Mouse (Mus musculus): ENCODE data around the gene 1700025G04Rik.

Gene 1700025G04Rik

DNA sequence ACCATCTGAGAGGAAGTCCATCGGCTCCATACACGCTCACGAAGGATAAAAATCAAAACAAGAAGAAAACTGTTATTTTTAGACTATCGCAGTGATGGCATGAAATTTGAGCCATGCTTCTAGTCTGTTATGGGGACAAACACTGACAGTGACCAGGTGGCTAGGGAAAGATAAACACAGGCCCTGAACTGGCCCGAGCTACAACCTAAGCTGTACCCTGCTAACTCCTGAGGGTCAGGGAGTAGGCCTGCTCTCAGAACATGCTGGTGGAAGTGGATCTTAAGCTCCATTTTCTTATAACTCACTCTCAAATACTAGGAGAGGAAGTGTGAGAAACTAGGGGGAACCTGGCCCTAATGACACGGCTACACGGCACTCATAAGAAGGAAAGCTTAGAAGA, 126.7 kb downstream of the 1700025G04Rik start:
- no peak for DNase-seq (ENCODE audit: low read depth, low spot score)

DNA sequence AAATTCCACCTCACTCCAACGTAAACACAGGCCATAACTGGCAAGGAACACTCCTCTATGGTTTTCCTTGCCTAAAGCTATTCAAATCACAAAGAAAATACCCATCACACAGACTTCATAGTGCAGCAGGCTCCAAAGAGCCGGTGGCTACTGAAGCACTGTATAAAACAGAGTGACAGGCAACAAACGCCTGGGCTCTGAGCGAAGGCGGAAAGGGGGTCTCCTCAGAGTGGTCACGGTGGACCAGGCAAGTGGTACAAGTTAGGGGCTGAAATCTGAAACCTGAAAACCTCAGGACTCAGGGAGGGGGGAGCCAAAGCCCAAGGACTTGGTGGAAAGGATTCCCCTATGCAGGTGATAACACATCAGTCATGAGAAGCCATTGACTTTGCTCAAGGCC, 127.8 kb downstream of the 1700025G04Rik start:
- no peak for DNase-seq (ENCODE audit: low read depth, low spot score)

DNA sequence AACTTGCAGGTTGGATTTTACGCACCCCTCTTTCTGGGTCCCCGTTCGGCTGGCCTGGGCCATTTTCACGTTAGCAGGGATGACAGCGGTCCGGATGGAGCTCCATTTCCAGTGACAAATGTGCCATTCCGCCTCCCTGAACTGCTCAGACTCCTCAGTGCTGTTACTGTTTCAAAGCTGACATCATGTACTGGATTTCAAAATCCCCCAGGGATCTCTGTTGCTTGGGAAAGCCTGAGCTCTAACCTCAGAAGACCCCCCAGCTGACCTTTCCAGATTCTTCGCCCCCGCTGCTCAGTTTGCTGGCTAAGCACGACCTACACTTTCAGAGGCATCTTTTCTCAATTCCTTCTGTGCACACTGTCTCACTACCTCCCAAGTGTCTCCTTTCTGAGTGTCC, 128.7 kb downstream of the 1700025G04Rik start:
- DNase-seq (ENCODE audit: low read depth, low spot score) = no peak

DNA sequence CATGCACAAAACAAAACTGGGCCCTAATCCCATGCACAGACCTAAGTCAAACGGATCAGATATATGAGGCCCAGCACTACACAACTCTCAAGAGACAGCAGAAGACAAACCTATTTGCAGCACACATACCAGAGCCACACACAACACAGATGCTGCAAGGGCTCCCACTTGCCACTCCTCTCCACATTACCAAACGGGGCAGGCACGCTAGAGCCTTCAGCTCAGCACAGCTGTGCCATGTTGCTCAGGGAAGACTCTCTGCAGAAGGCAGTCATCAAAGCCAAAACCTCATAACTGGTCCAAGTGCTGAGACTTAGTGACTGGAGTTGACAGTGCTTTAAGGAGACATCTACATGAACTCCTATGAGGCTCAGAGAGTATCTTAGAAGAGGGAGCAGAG, 130.9 kb downstream of the 1700025G04Rik start:
- no peak for DNase-seq (ENCODE audit: low read depth, low spot score)

DNA sequence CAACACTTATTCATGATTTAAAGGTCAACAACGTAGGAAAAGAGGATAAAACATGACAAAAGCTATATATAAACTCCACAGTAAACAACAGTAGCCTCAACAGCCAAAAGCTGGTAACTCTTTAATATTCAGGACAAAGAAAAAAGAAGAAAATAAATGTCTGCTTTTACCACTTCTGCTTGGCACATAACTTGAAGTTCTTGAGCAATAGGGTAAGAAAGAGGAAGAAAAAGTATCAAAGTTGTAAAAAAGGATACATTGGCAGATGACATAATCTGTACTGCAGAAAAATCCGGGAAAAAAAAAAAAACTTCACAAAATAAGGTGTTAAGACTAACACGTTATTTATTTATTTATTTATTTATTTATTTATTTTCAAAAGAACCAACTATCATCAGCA, 131.5 kb downstream of the 1700025G04Rik start:
- no peak for DNase-seq (ENCODE audit: low read depth, low spot score)

DNA sequence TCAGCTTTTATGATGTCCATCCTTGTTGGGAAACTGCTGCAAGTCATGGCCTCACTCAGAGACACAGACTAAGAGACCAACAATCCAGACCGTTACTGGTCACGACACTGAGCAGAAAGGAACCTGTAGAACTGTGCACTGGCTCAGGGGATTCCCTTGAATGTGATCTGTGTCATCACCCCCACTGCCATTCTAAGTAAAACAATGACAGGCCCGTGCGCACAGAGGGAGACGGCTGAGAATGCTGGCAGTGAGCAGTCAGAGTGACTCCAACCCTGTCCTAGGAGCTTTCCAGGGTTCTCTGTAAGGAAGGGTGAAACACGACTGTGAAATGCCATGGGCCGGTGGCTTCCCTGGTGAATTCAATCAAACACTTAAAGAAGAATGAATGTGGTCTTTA, 132.3 kb downstream of the 1700025G04Rik start:
- no peak for DNase-seq (ENCODE audit: low read depth, low spot score)

DNA sequence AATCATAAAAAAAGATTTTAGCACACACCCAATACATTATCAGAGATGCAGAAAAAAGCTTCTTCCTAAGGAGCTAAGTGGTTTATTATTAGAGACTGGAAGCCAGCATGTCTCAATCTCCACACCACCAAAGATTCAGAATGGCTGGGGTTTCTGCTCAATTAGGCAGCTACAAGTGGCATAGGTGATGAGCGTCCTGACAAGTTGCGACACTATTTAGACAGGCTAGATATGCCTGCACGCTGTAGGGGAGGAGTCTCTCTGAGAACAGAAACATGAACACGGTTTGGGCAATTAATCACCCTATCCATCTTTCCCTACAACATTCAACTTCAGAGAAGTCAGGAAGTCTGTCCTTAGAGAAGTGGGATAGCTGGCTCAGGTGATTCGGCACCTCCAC, 134.1 kb downstream of the 1700025G04Rik start:
- DNase-seq (ENCODE audit: low read depth, low spot score) = no peak

DNA sequence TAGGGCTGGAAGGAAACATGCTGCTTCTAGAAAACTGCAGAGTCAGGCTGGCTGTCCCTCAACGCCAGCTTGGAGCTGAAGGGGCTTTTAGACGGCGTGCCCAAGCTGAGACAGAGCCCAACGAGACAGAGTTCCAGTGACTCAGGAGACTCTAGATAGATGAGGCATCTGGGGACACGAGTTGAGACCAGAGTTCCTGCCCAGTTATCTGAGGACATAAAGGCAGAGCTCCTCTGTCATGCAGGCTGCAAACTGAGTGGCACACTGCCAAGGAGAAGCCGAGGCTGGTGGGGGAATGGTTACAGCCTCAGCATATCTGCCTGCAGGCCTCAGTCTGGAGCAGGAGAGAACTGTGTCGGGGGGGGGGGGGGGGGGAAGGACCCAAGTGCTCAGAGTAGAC, 136.4 kb downstream of the 1700025G04Rik start:
- DNase-seq (ENCODE audit: low read depth, low spot score) = no peak

DNA sequence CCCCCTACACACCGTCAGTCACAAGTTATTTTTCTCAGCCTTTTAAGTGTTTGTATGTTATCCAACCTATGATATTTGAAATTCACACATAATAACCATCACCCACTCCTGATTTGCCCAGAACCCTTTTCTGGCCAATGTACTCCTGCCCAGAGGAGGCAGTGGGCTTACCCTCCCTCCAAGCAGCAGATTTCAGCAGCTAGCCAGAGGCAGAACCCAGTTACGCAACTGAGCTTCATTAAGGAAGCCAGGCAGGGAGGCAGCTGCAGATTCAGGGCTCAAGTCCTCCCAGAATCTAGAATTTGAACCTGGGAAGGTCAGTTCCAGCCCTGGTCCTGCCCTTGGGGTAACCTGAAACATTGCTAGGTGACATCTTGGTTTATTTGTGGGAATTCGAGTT, 141.9 kb downstream of the 1700025G04Rik start:
- no peak for DNase-seq (ENCODE audit: low read depth, low spot score)

DNA sequence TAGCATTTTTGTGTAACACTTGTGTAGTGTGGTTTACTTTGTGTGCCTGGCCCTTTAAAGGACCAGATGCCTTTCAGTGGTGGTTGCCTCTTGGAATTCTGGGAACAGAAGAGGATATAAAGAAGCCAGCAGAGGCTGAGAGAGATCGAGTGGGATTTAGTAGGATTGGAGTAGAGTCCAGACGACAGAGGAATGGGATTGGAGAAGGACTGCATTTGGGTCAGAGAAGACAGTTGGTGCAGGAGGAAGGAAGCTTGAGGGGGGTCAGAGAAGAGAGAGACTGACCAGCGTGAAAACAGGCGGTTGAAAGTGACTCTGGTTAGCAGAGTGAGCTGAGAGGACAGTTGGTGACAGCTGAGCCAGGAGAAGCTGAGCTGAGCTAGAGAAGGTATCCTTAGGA, 142.4 kb downstream of the 1700025G04Rik start:
- no peak for DNase-seq (ENCODE audit: low read depth, low spot score)

DNA sequence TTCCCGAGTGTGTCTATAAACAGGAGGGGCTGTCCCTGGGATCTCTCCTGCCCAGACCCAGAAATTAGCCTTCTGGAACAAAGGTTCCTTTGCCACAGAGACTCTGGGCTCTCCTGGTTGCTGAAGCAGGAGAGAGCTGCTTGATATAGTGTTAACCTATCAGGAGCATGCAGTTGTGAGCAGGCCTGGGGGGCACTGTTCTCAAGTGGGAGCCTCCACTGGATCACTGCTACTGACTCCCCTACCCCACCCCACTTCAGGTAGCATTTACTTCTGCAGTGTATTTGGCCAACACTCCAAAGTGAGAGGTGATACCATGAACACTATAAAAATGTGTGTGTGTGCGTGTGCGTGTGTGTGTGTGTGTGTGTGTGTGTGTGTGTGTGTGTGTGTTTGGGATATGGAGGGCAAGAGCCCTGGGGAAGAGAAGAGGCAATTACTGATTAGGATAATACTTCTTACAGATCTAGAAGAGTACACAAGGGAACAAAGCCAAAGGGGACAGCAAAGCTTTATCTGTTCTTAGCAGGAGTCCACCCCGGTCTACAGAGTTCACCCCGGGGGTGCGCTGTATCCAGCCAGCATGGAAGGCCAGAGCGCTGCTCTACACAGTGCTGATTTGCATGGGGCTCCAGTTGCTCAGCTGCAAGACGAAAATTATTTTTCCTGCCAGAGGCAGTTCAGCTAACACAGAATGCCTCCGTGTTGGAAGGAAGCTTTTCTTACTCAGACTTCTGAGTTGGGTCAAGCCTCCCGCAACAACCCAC, 145.3 kb downstream of the 1700025G04Rik start:
- DNase-seq (ENCODE audit: low read depth, low spot score) = peak; percentile 31

DNA sequence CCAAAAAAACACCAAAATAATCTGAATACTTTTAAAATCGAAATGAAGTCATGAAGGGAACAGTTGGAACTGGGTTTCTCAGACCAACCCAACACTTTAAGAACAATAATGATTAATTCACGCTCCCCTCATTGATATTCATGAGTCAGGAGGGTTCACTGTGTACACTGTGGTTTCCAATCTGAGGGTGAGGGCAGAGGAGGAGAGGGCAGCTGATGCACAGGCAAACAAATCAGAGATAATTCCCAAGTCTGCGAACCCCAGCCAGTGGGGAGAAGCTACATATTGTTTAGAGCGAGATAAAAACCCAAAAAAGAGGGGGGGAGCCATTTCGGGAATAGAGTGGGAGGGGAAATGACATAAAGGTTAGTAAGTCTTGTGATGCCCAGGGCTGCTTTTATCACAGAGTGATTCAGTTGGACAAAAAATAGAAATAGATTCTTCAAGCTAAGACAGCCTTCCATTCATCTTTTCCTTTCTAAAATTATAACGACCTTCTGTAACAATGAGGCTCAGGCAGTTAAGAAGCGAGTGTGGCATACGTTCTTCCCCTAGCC, 146.2 kb downstream of the 1700025G04Rik start:
- no peak for DNase-seq (ENCODE audit: low read depth, low spot score)

DNA sequence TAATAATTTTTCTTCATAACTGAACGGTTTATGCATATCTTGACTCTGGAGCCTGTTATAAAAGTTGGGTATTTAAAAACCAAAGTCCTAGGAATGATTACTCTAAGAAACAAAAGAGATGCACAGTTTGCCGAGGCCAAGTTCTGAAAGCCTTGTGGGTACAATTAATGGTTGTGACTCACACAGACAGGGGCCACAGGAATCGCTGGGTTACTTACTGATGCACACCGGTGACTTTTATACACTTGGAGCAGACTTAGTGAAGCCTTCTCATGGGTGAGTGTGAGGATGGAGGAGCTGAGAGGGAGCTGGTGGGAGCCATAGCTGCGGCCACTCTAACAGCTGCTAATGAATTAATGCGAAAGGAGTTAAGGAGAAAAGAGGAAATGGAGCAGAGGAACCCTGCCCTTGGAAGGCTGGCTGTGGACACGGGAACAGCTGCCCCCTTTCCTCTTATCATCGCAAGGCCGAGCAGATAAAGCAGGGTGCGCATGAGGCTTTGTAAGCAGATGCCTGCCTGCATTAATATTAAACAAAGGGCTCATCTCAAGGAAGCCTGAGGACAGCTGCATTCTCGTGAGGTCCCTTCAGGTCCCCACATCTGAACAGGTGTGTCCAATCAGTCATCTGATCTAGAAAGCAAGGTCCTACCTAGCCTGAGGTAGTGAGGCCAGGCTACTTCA, 146.8 kb downstream of the 1700025G04Rik start:
- DNase-seq (ENCODE audit: low read depth, low spot score) = no peak

DNA sequence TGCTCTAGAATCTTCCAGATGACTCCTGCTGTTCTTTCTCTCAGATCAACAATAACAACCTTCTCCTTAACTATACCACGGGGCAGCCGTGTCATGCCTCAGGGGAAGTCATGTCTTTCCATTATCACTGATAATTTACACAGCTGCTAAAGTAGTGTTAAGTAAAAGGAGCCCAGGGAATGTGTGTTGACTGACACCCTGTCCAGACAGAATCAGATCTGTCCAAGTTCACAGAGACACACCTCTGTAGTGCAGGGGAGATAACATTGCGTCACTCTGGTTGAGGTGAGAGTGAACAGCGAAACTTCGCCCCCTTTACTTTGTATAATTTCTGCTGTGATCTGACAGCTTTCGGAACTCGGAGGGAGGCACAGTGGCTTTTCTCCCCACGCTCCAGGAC, 149.9 kb downstream of the 1700025G04Rik start:
- DNase-seq (ENCODE audit: low read depth, low spot score) = no peak

DNA sequence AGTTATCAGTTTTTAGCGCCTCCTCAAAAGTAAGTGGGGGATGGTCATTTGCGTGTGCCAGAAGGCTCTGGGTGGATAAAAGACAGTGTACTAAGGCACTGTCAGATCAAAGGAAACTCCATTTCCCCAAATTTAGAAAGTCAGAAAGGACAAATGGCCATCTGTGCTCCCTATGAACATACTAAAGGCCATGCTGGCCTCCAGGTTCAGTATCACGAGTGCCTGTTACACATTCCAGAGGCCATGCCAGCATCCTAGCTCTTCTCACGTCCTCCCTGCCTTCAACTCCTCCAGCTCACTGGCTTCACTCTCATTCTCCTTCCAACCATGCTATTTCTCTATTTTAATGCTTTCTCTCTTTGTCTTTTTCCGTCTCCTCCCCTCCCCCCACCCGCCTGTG, 150.4 kb downstream of the 1700025G04Rik start:
- no peak for DNase-seq (ENCODE audit: low read depth, low spot score)

DNA sequence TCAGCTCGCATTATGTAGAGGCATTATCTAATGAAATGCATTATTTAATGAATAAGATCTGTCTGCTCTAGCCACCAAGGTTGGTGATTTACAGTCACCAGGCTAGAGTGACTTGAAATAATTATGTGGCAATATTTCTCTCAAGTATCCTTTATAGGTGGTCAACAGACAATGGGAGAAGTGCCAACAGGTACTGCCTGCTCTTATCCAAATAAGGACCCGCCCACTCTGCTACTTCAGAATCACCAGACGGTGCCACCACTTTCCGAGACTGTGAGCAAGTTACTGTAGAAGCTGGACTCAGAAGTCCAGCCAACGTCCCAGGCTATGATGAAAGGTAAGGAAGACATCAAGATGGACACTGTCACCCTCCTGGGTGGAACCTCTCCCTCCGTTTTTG, 156.3 kb downstream of the 1700025G04Rik start:
- no peak for DNase-seq (ENCODE audit: low read depth, low spot score)

DNA sequence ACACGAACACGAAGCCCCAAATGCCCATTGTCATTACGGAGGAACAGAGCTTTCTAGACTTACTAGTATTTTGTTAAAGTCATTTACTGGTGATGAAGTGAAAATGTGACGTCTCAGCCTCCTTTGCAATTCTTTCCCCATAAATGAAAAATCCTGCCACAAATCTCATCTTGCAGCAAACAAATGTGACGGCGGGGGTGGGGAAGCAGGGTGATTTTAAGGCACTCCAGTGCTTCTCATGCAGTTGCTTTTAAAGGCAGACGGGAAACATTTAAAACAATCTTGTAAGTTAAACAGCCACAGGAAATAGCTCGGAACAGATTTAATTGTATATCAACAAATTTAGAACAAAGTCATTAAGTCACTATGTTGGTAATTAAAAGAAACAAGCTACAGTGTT, 163.1 kb downstream of the 1700025G04Rik start:
- DNase-seq (ENCODE audit: low read depth, low spot score) = no peak

DNA sequence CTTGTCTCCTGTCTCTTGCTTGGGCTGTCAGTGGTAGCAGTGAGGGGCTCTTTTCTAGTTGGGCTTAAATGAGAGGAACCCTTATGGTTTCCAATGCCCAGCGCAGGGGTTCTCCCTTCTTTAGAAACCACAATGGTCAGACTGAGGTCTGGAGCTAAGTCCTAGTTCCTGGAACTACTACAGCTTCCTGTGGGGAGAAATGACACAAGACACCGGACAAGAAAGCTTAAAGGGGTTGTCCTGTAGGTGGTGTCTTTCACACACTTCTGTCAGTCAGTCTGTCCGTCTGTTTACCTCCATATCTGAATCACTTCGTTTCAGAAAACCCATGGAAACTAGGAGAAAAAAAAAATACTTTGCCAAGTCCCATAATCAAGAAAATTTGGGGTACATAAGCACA, 163.8 kb downstream of the 1700025G04Rik start:
- DNase-seq (ENCODE audit: low read depth, low spot score) = no peak

DNA sequence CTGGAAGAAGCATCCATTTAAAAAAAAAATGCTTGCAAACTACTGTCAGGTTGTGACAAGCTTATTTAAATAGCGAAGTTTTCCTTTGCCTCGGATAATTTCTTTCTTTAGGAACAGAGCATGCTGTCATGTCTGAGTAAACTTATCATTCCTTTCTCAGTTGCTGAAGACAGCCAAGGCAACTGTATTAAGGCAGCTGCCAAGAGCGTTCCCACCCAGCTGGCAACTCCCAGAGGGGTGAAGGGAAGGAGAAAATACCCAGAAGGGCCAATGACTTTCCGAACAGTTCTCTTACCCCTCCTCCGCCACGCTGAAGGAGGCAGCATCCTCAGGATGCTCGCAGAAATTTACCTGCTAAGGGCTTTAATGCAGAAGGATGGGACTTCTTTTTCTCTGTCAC, 164.2 kb downstream of the 1700025G04Rik start:
- DNase-seq (ENCODE audit: low read depth, low spot score) = no peak

DNA sequence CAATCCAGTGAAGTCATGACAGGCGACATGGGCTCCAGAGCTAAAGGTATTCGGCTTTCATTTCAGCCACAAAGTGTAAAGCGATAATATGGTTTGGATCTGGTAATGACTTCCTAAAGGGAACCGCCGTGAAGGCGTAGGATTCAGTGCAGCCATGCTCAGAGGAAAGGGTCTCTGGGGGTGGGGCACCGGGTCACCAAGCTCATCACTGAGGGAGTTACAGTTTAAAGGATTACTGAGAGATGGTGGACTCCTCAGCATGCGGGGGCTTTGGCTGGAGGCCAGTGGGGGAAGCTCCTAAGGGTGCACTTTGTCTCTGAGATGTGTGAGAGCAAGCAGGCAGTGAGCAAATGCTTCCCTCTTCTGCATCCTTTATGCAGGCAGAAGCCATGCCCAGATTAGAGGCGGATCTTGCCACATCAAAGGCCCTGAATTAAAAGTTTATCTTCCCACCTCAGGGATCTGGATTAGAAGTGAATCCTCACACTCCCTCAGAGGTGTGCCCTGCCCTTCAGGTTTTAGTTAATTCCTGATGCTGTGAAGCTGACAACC, 171.0 kb downstream of the 1700025G04Rik start:
- DNase-seq (ENCODE audit: low read depth, low spot score) = no peak

DNA sequence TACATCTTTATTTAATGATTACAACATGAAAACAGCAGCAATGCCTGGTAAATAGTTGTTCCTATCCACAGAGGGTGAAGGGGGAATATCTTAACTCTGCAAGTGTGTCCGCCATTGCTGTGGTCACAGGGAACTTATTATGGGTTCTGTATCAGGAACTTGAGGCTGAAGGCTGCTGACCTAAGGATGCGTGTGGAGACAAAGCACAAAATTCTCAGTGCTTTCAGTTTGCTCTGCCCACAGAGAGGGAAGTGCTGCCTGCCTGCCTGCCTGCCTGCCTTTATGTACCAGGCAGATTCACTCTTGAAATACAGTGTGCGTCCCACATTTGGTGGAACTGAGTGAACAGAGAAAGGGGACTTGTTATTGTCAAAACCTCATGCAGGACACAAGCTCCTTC, 172.2 kb downstream of the 1700025G04Rik start:
- DNase-seq (ENCODE audit: low read depth, low spot score) = no peak

DNA sequence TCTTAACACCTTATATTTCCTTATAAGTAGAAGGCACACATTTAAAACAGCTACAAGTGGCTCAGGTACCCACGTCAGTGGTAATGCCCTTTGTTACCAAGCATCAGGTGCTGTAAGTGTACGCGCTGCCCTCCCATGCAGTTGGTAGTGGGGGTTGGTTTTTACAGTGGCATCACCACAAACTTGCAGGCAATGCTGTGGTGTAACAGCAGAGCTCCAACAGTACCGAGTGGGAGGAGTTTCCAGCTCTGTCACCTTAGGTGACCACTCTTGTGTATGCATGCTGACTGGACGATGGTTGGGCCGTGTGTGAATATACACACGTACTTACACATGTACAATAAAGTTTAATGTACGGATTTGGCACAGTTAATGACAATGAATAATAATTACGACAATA, 175.4 kb downstream of the 1700025G04Rik start:
- no peak for DNase-seq (ENCODE audit: low read depth, low spot score)

DNA sequence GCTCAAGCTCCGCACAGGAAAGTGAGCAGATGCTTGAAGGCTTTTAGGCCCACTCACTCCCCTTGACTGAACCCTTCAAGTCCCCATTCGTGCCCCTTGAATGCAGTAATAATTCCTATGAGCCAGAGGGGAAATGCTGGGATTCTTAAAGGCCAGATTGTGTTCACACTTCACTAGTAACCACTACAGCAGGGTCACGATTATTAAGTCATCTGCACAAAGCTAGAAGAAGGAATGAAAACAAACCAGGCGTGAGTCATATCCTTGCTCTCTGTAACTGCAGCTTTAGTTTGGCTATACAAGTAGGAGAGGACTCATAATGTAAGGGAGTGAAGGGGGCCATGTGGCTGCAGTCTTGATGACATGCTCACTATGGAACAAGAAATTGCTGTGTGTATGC, 182.9 kb downstream of the 1700025G04Rik start:
- DNase-seq (ENCODE audit: low read depth, low spot score) = no peak
